Mouse (Mus musculus) Muller cell, postnatal 12 days (primary cell): ENCODE measurements at regions not wholly inside any gene's neighbourhood (a gene's known extent, or its start where the extent isn't known, plus 50 kb on each side); places are given as distances from the start of the nearest gene placed in this dataset.
A peak's percentile ranks its signal among the peaks of the same experiment; 100 is the strongest.

Source experiments
- DNase-seq: peaks from one replicate; pipeline ENCODE4 v3.0.0-alpha.2; 2015; ENCODE audit errors: inconsistent ontology term

- no peak for DNase-seq
Observed at GRCm38 (mm10) chr10:44826271-44826670, 240.7 kb upstream of the Prep start.

DNA sequence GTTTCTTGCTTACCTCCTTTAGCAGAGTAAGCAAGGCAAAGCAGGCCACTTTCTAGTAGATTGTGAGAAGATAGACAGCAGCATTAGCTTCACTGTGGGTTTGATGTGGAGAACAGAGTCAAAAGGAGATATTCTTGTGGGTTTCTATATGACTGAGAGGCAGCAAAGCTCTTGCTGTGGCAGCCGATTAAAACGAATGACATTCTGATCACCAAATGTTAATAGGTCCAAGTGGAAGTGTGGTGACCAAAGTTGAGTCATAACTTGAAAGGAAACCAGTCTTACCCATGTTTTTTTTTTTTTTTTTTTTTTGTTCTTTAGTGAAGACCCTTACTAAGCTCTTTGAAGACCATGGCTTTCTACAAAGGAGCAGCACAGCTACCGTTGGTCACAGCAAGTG, 245.3 kb upstream of the Prep start:
- no peak for DNase-seq

DNA sequence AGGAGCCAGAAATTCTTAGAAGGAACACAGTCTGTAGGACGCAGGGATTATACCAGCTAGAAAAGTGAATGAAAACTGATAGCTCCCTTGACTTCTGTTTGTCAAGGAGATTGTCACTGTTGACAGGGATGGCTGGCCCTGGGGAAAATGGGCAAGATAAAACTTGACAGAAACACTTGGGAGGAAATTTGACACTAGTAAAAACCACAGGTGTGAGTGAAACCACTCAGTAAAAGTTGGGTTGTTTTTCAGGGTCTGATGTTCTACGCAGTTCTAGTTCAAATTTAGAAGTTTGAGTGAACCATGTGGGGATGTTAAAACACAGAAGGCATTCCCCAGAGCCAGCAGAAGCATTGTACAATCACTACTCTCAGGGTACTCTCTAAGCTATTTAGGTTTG, 246.6 kb upstream of the Prep start:
- DNase-seq, result no peak

- no peak for DNase-seq
Observed at GRCm38 (mm10) chr10:44819361-44819760, 247.6 kb upstream of the Prep start.

GRCm38 (mm10) chr10:44818615-44819014, 248.4 kb upstream of the Prep start:
- DNase-seq, result no peak

- no peak for DNase-seq
Observed at GRCm38 (mm10) chr10:44796205-44796604, 267.9 kb upstream of the Prdm1 start.

GRCm38 (mm10) chr10:44785386-44785785, 257.1 kb upstream of the Prdm1 start:
- DNase-seq, result no peak

- no peak for DNase-seq
Observed at GRCm38 (mm10) chr10:44780381-44780958, 252.2 kb upstream of the Prdm1 start.

DNA sequence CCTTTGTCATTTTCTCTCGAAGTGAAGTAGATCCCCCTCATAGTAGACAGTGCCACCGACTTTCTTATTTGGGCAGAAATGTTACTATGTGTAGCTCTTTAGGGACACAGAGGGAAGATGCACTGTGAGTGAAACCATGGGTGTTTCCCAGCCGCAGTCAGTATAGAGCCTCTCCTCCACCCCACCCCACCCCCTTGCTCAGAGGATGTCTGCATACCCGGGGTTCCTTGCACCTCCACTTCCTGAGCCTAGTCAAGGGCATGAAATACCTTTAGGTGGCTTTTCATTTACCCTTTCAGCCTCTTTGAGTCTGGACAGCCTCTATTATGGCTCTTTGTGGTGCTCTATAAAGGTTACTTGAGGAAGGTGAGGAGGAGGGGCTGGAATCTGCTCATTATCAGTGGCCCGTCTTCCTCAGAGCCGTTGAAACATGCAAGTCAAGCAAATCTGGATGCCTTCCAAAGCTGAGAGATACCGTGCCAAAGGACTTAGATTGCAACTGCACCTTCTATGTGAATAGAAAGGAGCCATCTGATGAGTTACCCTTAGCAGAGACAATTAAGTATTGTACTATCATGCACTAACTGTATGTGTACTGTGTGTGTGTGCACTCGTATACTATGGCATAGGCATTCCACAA, 251.4 kb upstream of the Prdm1 start:
- peak; percentile 12 for DNase-seq

GRCm38 (mm10) chr10:44777214-44777613, 248.9 kb upstream of the Prdm1 start:
- DNase-seq, result no peak

DNA sequence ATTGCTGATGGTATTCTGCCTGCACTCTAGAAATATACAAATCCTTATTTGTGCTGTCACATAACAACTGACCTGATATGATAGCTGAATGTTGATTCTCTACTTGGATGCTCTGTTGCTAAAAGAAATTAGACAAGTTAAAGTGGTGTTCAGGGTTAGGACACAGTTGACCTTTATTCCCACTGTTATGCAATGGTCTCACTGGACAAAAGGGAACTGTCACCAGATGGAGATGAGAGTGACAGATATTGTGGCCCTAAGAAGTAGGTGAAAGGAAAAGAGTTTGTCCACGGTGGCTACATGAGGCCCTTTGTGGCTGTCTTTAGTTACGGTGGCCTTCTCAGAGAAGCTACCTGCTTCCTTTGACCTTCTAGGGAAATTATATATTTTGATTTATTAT, 247.9 kb upstream of the Prdm1 start:
- DNase-seq, result no peak

DNA sequence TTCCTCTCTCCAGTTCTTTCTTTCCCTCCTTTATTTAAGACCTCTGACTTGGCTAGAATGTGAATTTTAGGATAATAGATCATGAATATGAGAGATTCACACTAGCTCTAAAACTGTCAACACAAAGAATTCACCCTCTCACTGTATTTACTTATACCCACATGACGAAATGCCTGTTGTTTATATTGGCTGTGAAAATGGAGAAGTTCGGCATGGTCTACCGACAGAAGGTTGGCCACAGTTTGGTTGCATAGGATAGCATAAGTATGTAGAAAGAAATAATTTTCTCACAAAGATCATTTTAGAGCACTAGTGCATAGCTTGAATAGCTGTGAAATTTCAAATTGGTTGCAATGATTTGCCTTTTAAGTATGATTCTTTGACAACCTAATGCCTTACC, 237.2 kb upstream of the Prdm1 start:
- DNase-seq, result no peak

DNA sequence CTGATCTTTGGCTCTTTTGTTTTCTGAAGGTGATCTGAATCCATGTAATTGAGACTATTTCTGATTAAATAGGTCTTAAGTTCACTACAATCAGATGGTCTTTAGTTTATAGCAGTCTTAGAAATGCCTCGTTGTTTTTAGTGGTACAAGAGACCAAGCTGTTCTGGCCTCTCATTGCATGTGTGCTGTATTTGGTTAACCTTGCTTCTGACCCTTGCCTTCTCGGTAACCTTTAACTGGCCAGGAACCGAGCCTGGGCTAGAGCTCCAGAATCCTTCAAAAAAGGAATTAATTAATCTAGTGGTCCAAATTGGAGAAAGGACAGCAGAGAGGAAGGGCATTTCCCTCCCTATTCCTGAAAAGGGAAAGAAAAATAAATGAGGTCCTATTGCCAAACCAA, 234.8 kb upstream of the Prdm1 start:
- no peak for DNase-seq

GRCm38 (mm10) chr10:44762068-44762467, 233.8 kb upstream of the Prdm1 start:
- no peak for DNase-seq

GRCm38 (mm10) chr10:44761324-44761723, 233.0 kb upstream of the Prdm1 start:
- no peak for DNase-seq

GRCm38 (mm10) chr10:44755355-44755957, 227.2 kb upstream of the Prdm1 start:
- DNase-seq, result peak; percentile 92

DNA sequence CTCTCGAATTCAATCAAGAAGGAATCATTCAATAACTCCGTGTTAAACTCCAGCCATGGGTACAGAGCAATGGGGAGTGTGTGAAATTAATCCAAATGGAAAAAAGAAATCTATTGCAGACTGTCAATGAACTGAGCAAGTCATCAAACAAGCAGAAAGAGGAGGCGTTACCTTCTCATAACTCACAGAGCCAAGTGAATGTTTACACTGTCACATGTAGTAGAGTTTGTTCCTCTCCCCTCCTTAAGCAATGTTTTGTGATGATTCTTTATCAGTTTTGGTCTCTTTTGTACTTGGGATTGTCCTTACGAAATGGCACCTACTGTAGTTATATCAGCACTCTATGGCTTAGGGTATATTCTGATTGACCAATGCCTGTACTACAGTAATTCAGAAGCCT, 226.6 kb upstream of the Prdm1 start:
- DNase-seq, result no peak

DNA sequence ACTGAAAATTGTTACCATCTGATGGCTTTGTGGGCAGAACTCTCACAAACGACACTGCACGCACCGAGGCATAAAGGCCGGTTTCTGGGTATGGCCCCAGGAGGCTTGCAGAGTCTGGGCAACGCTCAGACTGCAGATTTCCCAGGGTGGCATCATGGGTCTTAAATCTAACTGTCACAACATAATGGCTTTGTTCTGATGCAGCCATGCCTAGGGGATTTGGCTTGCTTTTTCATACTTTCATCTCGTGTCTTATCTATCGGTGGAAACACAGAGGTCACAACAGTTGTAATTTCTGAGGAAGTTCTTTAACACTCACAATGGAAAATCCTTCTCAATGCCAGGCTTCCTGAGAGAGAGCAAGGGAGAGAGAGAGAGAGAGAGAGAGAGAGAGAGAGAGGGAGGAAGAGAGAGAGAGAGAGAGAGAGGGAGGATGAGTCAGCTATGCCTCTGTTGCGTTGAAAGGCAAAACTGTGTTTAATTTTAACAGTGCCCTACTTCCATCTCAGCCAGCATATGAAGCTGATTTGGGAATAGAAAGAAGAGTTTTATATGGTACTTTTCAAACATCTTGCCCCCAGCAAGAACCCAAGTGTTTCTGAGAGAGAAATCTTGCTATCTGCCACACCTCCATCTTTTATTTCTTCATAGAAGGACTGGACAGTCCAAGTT, 224.6 kb upstream of the Prdm1 start:
- DNase-seq, result peak; percentile 80

- no peak for DNase-seq
Observed at GRCm38 (mm10) chr10:44751061-44751460, 222.8 kb upstream of the Prdm1 start.

DNA sequence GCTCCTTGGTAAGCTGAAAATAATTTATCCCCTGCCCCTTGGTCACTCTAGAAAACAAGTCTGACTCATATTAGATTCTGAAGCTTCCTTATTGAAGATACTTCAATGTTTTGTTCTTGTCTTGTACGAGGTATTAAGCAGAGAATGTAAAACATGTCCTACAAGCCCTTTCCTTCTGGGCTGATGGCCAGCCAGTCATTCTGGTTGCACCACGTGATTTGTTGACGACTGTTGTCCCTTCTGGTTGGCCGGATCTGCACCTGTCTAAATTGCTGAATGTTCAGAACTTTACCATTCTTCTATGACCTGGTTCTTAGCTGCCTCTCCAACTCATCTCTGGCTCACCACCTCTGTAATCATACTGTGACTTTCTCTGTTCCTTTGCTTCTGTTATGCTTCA, 220.9 kb upstream of the Prdm1 start:
- peak; percentile 71 for DNase-seq

- DNase-seq, result no peak
Observed at GRCm38 (mm10) chr10:44747419-44747818, 219.1 kb upstream of the Prdm1 start.

DNA sequence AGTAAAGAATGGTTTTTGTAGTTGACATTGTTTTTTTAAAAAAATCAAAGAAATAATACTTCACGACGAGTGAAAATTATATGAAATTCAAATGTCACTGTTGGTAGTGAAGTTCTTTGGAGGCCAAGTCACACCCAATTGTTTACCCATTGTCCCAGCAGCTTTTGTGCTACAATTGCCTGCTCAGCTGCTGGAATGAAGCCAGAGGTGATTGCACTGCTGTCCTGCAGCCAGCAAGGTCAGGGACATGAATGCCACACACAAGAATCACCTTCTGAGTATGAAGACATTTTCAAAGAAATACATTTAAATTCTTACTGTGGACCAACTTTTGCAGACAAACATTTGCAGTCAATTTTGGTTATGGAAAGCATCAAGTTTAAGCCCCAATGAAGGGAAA, 215.9 kb upstream of the Prdm1 start:
- peak; percentile 32 for DNase-seq

DNA sequence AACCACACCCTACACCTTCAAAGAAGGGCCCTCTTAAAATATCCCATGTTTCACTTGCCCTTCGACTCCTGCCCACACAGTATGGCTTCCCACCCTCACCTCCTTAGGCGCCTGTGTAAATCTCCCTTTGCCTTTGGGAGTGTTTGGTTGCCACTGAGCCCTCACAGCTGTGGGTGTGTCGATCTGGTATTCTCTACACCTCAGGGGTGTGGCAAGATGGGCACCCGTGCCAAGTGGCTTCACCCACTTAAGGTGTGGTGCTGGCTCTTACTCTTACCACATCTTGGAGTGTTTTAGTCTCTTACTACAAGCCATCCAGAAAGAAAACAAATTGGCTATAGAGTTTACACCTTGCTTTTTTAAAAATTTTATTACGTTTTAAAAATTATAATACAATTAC, 205.3 kb upstream of the Prdm1 start:
- DNase-seq, result no peak
